Mouse (Mus musculus): ENCODE results near the gene Usp22.
"Not testable (repeated sequence)": the region's sequence is repeated elsewhere in the genome, so short reads cannot be mapped to it uniquely, and the experiment has no call there.

Gene Usp22

DNA sequence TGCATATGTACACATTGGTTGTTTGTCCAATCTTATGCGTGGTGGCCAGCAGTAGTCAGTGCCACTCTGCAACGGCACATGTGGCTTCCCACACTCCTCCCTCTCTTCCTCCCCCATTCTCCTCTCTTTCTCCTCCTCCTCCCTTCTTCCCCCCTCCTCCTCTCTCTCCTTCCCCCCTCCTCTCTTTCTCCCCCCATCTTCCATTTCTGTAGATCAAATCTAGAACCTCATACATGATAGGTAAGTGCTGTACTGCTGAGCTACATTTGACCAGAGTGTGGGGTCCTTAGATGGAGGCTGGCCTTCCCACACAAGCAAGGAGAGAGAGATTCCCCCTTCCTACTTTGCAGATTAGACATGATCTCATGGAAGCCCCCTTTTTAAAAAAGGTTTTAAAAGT, 17.9 kb upstream of the Usp22 start:
- in situ Hi-C loops (cut with MboI, MseI): no loop called here

DNA sequence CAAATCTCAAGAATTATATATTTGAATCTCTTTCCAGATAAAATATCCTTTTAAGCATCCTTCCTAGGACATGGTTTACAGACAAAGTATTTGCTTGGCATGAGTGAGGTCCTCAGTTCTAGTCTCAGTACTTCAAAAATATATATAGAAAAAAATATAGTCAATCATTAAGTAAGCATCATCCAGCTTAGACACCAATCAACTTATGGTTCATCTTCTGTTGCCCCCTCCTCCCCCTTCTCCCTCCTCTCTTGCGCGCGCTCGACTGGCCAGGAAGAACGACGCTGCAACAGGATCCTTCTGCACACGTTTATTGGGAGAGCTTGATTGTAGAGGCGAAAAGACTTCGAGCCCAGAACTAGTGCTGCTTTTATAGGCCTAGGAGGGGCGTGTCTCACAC, 17.3 kb upstream of the Usp22 start:
- in situ Hi-C loops (cut with MboI, MseI): not testable (repeated sequence)

DNA sequence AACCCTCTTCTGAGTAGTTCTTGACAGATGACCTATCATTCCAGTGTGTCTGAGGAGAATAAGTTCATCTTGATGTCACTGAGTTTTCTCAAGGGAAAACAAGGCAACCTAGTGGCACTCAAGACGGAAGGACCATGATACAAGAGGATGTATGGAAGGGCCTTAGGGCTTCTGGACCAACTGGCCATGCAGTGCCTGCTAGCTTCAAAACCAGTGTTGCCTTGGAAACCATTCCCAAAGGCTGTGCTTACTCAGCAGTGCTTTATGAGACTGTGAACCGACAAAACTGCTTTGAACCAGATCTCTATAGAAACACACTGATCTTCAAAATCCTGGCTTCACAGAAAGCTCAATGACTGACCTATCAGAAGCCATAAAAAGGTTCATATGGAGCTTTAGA, 15.9 kb upstream of the Usp22 start:
- in situ Hi-C loops (cut with MboI, MseI): no loop called here

- in situ Hi-C loops (cut with MboI, MseI): no loop called here
Measured at GRCm38 (mm10) chr11:61183820-61184219, 9.0 kb upstream of the Usp22 start.

DNA sequence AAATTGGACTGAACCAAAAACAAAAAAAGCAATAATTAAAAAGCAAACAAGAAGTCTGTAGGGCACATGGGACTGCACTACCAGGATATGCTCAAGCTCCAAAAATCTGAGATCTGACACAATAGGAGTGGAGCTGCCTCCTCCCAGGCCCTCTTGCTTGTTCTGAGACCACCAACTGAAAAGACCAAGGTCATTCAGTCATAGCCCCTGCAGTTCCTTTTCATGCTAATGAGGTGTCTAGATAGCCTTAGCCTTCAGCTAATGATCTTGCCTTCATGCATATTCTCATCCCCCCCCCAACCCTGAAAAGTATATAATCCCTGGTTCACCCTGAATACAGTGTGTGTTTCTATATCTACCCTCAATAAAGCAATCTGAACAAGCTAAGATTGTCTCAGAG, 6.8 kb upstream of the Usp22 start:
- in situ Hi-C loops (cut with MboI, MseI): no loop called here

DNA sequence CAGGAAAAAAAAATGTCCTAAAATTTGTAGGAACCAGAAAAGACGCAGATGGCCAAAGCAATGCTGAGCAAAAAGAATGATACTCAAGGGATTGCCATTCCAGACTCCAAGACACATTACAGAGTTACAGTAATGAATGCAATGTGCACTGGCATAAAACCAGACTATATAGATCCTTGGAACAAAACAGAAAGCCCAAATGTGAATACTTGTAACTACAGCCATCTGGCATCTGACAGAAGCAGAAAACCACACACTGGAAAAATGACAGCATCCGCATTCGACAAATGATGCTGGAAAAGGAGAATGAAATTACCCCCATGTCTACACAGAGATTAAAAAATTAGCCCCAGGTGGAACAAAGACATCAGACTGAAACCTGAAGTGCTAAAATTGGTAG, 5.5 kb upstream of the Usp22 start:
- in situ Hi-C loops (cut with MboI, MseI): no loop called here

DNA sequence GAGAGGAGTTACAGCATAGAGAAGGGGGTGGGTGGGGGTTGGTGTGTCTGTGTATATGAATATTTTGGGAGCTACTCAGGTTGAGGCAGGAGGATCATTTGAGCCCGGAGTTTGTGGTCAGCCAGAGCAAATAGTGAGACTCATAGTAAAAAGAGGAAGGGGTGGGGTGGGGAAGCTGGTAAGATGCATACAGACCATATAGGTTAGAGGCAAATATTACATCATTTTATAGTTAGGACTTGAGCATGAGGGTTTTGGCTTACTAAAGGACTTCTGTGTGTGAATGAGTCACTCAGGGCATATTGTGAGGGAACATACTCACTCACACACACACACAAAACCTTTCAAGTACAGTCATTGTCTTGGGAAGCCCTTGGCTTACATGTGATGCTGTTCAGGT, 1.5 kb upstream of the Usp22 start:
- in situ Hi-C loops (cut with MboI, MseI): loop anchor here (10.0 kb wide), 1 partner anchor 242 kb away; the partner anchor contains the start of gene Map2k3

DNA sequence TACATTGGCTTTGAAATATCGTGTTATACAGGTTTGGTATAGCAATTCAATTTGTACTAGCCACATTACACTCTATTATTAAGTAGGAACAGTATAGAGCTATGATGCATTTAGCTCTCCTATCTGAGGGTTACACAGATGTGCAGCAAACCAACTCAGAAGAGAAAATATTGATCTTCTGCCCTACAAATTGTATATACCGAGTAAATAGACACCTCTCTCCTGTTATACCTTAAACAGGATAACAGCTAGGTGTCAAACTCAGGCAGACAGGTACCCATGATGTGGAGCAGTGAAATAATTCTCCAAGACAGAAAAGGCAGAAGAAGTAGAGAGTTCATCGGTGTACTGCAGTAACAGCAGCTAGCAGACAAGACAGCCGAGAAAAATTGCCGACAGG, 923 bp upstream of the Usp22 start:
- in situ Hi-C loops (cut with MboI, MseI): loop anchor here (10.0 kb wide), 1 partner anchor 241 kb away; the partner anchor contains the start of gene Map2k3

DNA sequence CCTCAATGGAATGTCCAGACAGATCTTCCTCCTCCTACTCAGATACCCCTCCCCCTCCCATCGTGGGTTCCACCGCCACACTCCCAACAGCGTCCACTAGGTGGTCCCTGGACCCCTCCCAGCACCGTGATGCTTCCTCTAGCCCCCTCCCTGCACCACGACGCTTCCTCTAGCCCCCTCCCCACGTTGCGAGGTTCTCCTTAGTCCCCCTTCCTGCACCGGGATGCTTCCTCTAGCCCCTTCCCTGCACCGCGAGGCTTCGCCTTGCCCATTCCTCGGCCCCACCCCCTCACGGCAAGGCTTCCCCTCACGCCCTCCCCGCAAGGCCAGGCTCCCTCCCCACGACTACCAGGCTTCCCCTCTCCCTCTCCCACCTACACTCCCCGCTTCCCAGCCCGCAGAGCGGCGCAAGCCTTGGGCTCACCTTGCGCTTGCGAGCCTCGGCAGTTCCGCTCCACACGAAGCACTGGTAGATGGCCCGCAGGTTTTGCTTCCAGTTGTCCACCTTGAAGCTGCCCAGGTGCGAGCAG, 499 bp downstream of the Usp22 start:
- in situ Hi-C loops (cut with MboI, MseI): loop anchor here (10.0 kb wide), 1 partner anchor 240 kb away; the partner anchor contains the start of gene Map2k3

- in situ Hi-C loops (cut with MboI, MseI): loop anchor here (10.0 kb wide), 1 partner anchor 239 kb away; the partner anchor contains the start of gene Map2k3
Measured at GRCm38 (mm10) chr11:61173477-61173876, 1.4 kb downstream of the Usp22 start.

DNA sequence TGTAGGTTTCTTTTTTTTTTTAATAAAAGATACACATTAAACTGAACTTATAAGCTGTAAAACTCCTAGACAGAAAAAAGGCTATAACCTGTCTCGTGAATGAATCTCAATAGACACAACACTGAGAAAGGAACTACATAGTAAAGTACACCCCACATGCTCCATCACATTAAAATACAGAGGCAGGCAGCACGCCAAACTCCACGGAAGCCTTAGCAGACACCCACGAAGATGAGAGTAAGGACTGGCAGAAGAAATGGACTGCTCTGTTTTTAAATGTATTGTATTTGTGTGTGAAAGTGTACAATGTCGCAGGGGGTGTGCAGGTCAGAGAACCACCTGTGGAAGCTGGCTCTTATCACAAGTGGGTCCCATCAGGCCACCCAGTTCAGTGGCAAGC, 4.7 kb downstream of the Usp22 start:
- in situ Hi-C loops (cut with MboI, MseI): loop anchor here (10.0 kb wide), 1 partner anchor 235 kb away; the partner anchor contains the start of gene Map2k3

DNA sequence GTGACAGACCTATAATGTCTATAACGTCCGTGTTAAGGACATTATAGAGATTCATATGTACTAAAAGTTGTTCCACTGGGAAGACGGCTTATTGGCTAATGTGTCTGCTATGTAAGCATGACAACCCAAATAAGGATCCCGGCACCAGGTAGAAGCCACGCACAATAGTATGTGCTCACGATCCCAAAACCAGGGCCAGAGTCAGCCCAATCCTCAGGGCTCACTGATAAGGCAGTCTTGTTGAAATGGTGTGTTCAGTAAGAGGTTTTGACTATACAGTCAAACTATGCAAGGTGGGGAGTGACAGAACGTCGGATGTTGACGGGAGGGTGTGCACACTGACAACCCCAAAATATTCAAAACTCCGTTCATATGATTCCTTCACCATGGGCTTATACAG, 10.0 kb downstream of the Usp22 start:
- in situ Hi-C loops (cut with MboI, MseI): no loop called here

DNA sequence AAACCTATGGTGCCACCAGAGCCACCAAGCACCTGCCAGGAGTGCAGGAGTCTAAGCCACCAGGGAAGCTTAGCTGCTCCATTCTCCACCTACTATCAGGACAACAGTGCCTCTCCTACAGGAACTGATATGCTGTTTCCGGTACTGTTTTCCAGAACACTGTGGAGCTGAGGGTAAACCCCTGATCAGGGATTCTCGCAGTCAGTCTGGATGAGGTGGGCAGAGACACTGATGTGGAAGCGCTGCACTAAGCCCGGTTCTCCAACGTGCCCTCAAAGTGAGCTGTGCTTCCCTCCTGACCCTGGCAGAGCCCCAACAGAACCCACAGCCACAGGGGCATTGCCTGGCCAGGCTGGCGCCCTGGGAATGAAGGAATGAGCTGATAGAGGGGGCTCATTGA, 10.5 kb downstream of the Usp22 start:
- in situ Hi-C loops (cut with MboI, MseI): no loop called here

GRCm38 (mm10) chr11:61163341-61163740, 11.5 kb downstream of the Usp22 start:
- in situ Hi-C loops (cut with MboI, MseI): no loop called here

DNA sequence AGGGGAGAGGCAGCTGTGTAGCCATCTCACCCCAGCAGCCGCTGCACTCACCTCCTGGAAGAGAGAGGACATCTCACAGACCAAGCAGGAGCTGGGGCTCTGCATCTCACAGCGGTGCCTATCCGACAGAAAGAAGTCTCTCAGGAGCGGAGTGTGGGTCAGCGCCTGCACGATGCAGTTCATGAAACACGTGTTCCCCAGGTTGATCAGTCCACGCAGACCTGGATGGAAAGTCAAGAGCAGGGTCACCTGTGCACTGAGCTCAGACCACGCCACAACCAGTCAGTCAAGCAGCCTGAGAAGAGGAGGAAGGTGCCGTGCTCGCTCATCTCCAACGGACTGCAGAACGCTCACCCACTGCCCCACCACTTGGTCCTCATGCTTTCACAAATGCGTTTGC, 12.1 kb downstream of the Usp22 start:
- in situ Hi-C loops (cut with MboI, MseI): no loop called here

GRCm38 (mm10) chr11:61161121-61161520, 13.7 kb downstream of the Usp22 start:
- in situ Hi-C loops (cut with MboI, MseI): no loop called here

DNA sequence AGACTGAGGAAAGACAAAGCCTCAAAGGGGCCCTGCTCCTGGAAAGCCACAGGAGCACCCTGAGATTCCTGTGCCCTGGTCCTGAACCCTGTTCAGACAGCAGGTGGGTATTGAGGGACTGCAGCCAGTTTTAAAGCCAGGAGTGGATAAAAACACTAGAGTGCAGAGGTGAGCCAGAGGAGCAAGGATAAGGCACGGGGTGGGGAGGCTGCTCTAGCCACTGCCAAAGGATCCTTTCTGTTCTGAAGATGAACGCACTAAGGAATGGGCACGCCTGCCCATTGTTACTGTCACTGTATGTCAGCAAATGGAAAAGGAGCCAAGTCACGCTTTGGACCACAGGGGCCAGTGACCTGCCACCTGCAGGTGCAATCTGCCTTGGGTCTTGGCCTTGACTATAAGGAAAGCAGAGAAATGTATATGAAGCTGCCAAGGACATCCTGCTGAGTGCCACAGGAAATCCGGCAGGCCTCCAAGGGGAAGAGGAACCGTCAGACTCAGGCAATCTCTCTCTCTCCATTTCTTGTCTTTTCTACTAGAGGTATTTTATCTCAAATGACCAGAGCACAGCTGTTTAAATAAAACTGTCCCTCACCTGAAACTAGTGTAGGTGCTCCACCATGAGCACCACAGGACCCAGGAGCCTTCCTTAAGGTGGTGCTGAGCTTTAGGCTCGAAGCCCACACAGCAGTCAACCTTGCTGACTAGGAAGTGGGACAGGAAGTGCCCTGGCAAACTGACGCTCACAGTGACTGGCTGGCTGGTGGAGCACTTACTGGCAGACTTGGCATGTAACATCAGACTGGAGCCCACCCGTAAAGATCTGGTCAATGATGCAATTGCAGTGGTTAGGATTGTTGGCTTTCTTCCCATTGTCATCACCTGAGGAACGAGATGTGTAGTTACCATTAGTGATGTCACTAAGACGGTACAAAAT, 14.8 kb downstream of the Usp22 start:
- in situ Hi-C loops (cut with MboI, MseI): no loop called here

DNA sequence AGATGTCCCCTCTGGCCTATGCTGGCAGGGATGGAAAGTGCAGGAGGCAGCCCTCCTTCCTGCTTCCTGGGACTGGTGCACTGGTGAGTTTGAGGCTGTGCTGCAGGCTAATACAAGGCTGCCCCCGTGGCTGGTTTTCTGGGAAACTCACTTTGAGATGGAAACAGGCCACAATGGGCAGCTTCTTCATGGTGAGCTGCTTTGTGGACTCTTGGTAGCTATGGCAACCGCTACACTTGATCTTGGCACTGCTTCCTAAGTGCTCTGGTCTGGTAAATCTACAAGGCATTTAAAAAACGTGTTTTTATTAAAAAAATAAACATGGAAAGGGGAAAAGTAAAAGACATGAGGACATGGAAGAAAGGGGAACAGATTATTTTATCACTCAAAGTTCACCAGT, 16.7 kb downstream of the Usp22 start:
- in situ Hi-C loops (cut with MboI, MseI): no loop called here

DNA sequence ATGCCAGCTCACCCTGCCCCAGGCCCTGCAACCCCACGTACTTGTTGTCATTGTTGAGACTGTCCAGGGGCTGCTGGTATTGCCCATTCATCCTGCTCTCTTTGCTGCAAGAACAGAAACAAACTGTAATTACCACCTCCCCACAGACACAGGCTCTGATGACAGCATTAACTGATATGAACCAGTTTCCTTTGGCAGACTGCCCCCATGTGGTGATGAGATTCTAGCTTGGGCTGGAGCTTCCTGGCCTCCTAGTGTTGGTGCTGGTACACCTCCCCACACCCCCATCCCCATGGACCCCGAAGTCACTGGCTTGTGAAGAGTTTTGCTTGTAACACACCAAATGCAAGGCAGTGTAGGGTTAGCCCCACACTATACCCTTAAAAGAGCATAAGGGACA, 19.1 kb downstream of the Usp22 start:
- in situ Hi-C loops (cut with MboI, MseI): no loop called here

DNA sequence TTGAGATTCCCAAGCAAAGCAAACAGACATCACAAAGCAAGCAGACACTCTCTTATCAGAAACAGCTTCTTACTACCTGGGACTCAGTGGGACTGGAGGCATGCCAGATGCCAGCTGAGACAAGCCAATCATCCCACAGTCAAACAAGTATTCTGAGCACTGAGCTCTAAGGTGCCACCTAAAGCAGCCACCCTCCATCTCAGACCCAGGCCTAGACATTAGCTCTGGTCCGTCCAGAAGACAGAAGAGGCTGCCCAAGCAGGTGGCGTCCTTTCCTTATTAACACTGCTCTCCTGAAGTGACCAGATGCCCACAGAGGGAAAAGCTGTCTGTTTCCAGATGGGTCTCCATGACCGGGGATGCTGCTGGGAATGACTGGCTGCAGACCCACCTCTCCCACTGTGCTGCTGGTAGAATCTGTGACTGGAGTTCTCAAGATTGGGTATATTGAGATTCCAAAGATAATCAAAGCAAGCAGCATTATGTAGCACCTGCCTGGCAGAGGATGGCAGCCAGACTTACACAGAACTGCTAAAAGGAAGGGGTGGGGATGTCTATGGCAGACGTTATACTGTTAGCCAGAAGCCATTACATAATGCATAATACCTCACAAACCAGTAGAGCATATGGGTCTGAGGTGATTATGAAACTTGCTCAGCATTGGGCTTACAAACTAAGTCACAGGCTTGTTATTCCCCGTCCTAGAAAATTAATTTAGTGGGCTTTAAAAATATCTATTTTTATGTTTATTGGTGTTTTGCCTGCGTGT, 24.4 kb downstream of the Usp22 start:
- in situ Hi-C loops (cut with MboI, MseI): no loop called here

DNA sequence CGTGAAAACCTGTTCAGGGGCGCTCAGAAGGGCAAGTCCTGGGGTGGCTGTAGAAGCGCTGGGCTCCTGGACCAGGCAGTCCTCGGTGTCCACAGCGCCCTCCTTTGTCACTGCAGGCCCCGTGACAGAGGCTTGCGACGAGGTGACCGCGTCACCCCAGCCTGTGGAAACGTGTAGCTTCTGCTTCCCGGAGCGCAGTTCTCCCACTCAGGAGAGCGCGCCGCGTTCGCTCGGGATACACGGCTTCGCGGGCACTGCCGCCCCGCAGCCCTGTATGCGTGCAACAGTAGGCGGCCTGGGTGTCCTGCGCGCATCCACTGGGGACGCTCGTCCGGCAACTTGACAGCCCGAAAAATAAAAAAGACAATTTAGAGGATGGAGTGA, 27.6 kb downstream of the Usp22 start:
- in situ Hi-C loops (cut with MboI, MseI): no loop called here

DNA sequence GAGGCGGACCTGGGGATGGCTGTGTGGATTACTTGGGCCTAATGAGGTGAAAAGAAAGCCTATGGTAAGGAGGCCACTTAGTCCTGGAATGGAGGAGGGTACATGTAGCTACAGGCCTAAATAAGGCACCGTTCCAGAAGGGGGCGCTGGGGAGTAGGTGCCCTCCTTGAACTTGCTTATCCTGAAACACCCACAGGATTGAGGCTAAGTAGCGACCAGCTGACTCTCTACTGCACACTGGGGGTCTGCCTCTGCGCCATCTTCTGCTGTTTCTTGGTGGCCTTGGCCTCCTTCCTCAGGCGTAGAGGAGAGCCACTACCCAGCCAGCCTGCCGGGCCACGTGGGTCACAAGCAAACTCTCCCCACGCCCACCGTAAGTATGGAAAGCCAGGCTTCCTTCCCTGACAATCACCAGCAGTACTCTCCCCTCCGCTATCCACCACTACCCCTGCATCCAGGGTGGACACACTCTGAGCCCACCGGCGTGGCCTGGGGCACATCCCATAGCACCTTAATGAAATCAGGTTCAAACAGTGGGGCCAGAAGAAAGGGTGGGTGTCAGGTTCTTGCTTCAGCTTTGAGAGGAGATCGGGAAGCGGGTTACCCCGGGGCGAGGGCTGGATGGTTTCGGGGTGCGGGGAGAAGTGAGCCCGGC, 28.1 kb downstream of the Usp22 start:
- in situ Hi-C loops (cut with MboI, MseI): no loop called here
